Mouse (Mus musculus) adrenal gland, postnatal 10 days (tissue): ENCODE data around the gene Adamtsl5. TPM values are rescaled to one million over a fixed set of nuclear protein-coding genes. Genes with fewer than 3 reads are reported as not detected.
A peak's percentile ranks its signal among the peaks of the same experiment; 100 is the strongest.

Experiments
- DNase-seq: peaks from one replicate; pipeline ENCODE4 v3.0.0; 2021; ENCODE audit warnings: mixed read lengths
- long read RNA-seq, 2 experiments: library from polyadenylated mRNA; stranded (forward); transcript quantifications; one replicate each; pipeline ENCODE4 v2.0.0; 2021
- total RNA-seq, 2 experiments: library from RNA; stranded (reverse); gene quantifications; 2 replicates each; pipeline ENCODE4 v1.2.3; 2021

Adamtsl5 gene
- 10 to 100 TPM in 1 of 2 experiments, 1 to 10 TPM in 1; 7.6 to 18.7 TPM for total RNA-seq
- long read RNA-seq, experiment 1, partial matches to known transcripts = 1 of 7 reads
- long read RNA-seq, experiment 1, other reads (novel, unspliced or antisense) = 3 of 7 reads
- long read RNA-seq, experiment 2, partial matches to known transcripts = 3 of 10 reads
- long read RNA-seq, experiment 2, other reads (novel, unspliced or antisense) = 6 of 10 reads

- peak; percentile 72 for DNase-seq
Observed at GRCm38 (mm10) chr10:80348244-80348781, at the start of gene Adamtsl5. Adamtsl5 (minus strand) TSS chr10:80348412.

- DNase-seq = no peak
Observed at GRCm38 (mm10) chr10:80397524-80398173, 49.4 kb upstream of the Adamtsl5 start.

GRCm38 (mm10) chr10:80396822-80397523, 48.8 kb upstream of the Adamtsl5 start:
- DNase-seq = no peak

GRCm38 (mm10) chr10:80395025-80395627, 46.9 kb upstream of the Adamtsl5 start:
- no peak for DNase-seq

GRCm38 (mm10) chr10:80392687-80393086, 44.5 kb upstream of the Adamtsl5 start:
- DNase-seq = no peak

GRCm38 (mm10) chr10:80390697-80391096, 42.5 kb upstream of the Adamtsl5 start:
- no peak for DNase-seq

- no peak for DNase-seq
Observed at GRCm38 (mm10) chr10:80389185-80389708, 41.0 kb upstream of the Adamtsl5 start.

GRCm38 (mm10) chr10:80388731-80389130, 40.5 kb upstream of the Adamtsl5 start:
- DNase-seq = no peak

GRCm38 (mm10) chr10:80387522-80387959, 39.3 kb upstream of the Adamtsl5 start, which contains the start of gene Mex3d:
Mex3d (minus strand) TSS chr10:80387659.
- peak; percentile 96 for DNase-seq

- DNase-seq = no peak
Observed at GRCm38 (mm10) chr10:80386735-80387471, 38.7 kb upstream of the Adamtsl5 start.

GRCm38 (mm10) chr10:80385811-80386734, 37.9 kb upstream of the Adamtsl5 start:
- peak; percentile 67 for DNase-seq

- DNase-seq = peak; percentile 63
Observed at GRCm38 (mm10) chr10:80385310-80385709, 37.1 kb upstream of the Adamtsl5 start.

- no peak for DNase-seq
Observed at GRCm38 (mm10) chr10:80384709-80385108, 36.5 kb upstream of the Adamtsl5 start.

GRCm38 (mm10) chr10:80384115-80384639, 36.0 kb upstream of the Adamtsl5 start:
- DNase-seq = no peak

GRCm38 (mm10) chr10:80383431-80383830, 35.2 kb upstream of the Adamtsl5 start:
- DNase-seq = peak; percentile 39

GRCm38 (mm10) chr10:80382641-80383365, 34.6 kb upstream of the Adamtsl5 start:
- peak; percentile 47 for DNase-seq

GRCm38 (mm10) chr10:80377716-80378115, 29.5 kb upstream of the Adamtsl5 start:
- peak; percentile 58 for DNase-seq

GRCm38 (mm10) chr10:80376160-80376559, 27.9 kb upstream of the Adamtsl5 start:
- DNase-seq = peak; percentile 94

- DNase-seq = peak; percentile 87
Observed at GRCm38 (mm10) chr10:80374063-80374462, 25.9 kb upstream of the Adamtsl5 start.
